Mouse (Mus musculus): ENCODE measurements around the gene Tmem209.

Gene Tmem209

GRCm38 (mm10) chr6:30461755-30462344, 47.7 kb downstream of the Tmem209 start:
- no peak for DNase-seq (ENCODE audit: low read depth, low spot score)

- peak; percentile 77 for DNase-seq (ENCODE audit: low read depth, low spot score)
Measured at GRCm38 (mm10) chr6:30460750-30461446, 48.7 kb downstream of the Tmem209 start.

GRCm38 (mm10) chr6:30459811-30460749, 49.5 kb downstream of the Tmem209 start:
- no peak for DNase-seq (ENCODE audit: low read depth, low spot score)

GRCm38 (mm10) chr6:30459056-30459747, 50.4 kb downstream of the Tmem209 start:
- DNase-seq (ENCODE audit: low read depth, low spot score), result no peak

- DNase-seq (ENCODE audit: low read depth, low spot score), result no peak
Measured at GRCm38 (mm10) chr6:30458626-30459025, 51.0 kb downstream of the Tmem209 start.

- no peak for DNase-seq (ENCODE audit: low read depth, low spot score)
Measured at GRCm38 (mm10) chr6:30456991-30457390, 52.6 kb downstream of the Tmem209 start.

- no peak for DNase-seq (ENCODE audit: low read depth, low spot score)
Measured at GRCm38 (mm10) chr6:30439576-30439975, 70.0 kb downstream of the Tmem209 start.

- DNase-seq (ENCODE audit: low read depth, low spot score), result no peak
Measured at GRCm38 (mm10) chr6:30437054-30437453, 72.5 kb downstream of the Tmem209 start.

- no peak for DNase-seq (ENCODE audit: low read depth, low spot score)
Measured at GRCm38 (mm10) chr6:30436476-30436875, 73.1 kb downstream of the Tmem209 start.

GRCm38 (mm10) chr6:30432461-30433192, 77.0 kb downstream of the Tmem209 start:
- DNase-seq (ENCODE audit: low read depth, low spot score), result no peak
